Mouse (Mus musculus) embryonic fibroblast, embryonic 13.5 days (primary cell): ENCODE measurements at regions not wholly inside any gene's neighbourhood (a gene's known extent, or its start where the extent isn't known, plus 50 kb on each side); places are given as distances from the start of the nearest gene placed in this dataset.

Experiments
- CTCF ChIP-seq: IDR thresholded peaks from 2 replicates; pipeline ENCODE4 v1.5.1; 2011; ENCODE audit warnings: mild to moderate bottlenecking, control low read depth, low read length, moderate library complexity, borderline replicate concordance; ENCODE audit not compliant: insufficient read depth
- POLR2A ChIP-seq: IDR thresholded peaks from 2 replicates; pipeline ENCODE4 v1.6.1; 2011; ENCODE audit warnings: low read depth, mild to moderate bottlenecking, control low read depth, low read length, moderate library complexity

- no peak for TF ChIP-seq CTCF
- TF ChIP-seq POLR2A = no peak
Observed at GRCm38 (mm10) chr4:9185156-9185875, 946.5 kb upstream of the Car8 start.
